Mouse (Mus musculus): ENCODE results near the gene Gm9945. TPM values are rescaled to one million over a fixed set of nuclear protein-coding genes. Genes with fewer than 3 reads are reported as not detected.

Gene Gm9945
- total and polyA plus RNA-seq, 2 experiments from 2014 or later: not detected

DNA sequence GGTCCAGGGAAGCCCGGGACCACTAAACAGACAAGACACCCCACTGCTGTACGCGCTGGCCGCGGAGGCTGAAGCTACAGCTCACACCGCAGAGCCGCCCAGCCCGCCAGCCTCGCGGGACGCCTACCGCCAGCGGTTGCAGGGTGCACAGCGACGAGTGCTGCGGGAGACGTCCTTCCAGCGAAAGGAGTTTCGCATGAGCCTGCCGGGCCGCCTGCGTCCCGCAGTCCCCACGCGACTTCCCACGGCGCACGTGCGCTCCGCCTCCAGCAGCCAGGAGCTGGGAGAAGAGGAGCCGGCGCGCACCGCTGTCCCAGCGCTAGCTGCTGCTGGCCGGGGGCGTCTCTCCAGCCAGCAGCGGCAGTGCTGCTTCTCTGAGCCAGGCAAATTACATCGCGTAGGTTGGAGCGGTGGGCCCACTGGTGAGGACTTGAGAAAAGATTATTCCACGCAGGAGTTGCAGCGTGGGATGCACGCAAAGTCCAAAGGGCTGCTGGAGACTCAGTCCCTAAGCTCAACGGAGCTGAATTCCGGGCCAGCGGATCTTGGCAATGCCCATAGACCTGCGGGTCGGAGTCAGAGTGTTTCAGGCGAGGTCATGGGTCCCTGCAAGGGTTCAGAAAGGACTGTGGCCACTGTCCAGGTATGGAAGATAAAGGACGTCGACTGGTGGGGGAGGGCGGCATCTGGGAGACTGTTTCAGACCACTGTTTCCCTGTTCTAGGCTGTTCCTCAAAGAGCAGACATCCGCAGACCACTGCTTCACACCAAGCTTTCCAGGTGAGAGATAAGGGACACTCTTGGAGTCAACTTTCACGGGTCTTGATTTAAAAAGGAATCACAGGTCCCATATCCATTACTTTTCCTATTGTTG is 16.2 kb upstream of the Gm9945 start:
- no peaks in the 10 kb centered on the region for H3K9me3 ChIP-seq (replicated peaks; ENCODE audit: control insufficient read depth, low read length)
- no peaks in the 10 kb centered on the region for H3K4me1 ChIP-seq (ENCODE audit: control insufficient read depth, insufficient read depth)
- WGBS: 9% methylated on average over 53 of the region's 55 CpGs
- no peaks in the 10 kb centered on the region for H3K36me3 ChIP-seq (replicated peaks; ENCODE audit: control insufficient read depth, insufficient read depth, low read length)
- DNase-seq (ENCODE audit: low spot score) (no peak), ATAC-seq (ENCODE audit: insufficient read depth, low read depth) (peak; percentile 25; the same call in 1 of the 2 replicates)
- H3K4me2 ChIP-seq (ENCODE audit: low read depth, low read length): peak overlapping the region; percentile 67
- no peak overlapping the region for H3K27ac ChIP-seq (ENCODE audit: low read depth)
- peak overlapping the region; percentile 37 for H3K4me3 ChIP-seq (ENCODE audit: low read depth, low read length)
- peaks cover 53% of the 10 kb centered on the region for H3K27me3 ChIP-seq (ENCODE audit: control insufficient read depth, insufficient read depth, low read length)
- TF ChIP-seq CTCF (IDR thresholded peaks at IDR 0.05; ENCODE audit: low read depth): no peak
- TF ChIP-seq EP300 (IDR thresholded peaks at IDR 0.05; ENCODE audit: low read depth): no peak
- H3K9ac ChIP-seq (replicated peaks; ENCODE audit: low read depth, low read length): peak overlapping the region; percentile 26

GRCm38 (mm10) chr11:53466231-53466971 is 13.6 kb upstream of the Gm9945 start:
- ATAC-seq (ENCODE audit: insufficient read depth, low read depth): peak; percentile 45; the same call in 1 of the 2 replicates
- peaks cover 67% of the 10 kb centered on the region for H3K27me3 ChIP-seq (ENCODE audit: control insufficient read depth, insufficient read depth, low read length)
- no peaks in the 10 kb centered on the region for H3K4me1 ChIP-seq (ENCODE audit: control insufficient read depth, insufficient read depth)
- 9% methylated on average over 40 of the region's 40 CpGs for WGBS
- TF ChIP-seq EP300 (IDR thresholded peaks at IDR 0.05; ENCODE audit: low read depth): no peak
- TF ChIP-seq CTCF (IDR thresholded peaks at IDR 0.05; ENCODE audit: low read depth): peak; percentile 71
- H3K9ac ChIP-seq (replicated peaks; ENCODE audit: low read depth, low read length): 0 out of 2 replicates have a peak overlapping the region, but pooled peaks have one; percentile 14
- H3K36me3 ChIP-seq (replicated peaks; ENCODE audit: control insufficient read depth, insufficient read depth, low read length): no peaks in the 10 kb centered on the region
- DNase-seq (ENCODE audit: low spot score): peak; percentile 48
- H3K4me3 ChIP-seq (ENCODE audit: low read depth, low read length): peak overlapping the region; percentile 25
- no peaks in the 10 kb centered on the region for H3K9me3 ChIP-seq (replicated peaks; ENCODE audit: control insufficient read depth, low read length)
- peak overlapping the region; percentile 51 for H3K4me2 ChIP-seq (ENCODE audit: low read depth, low read length)
- H3K27ac ChIP-seq (ENCODE audit: low read depth): no peak overlapping the region

GRCm38 (mm10) chr11:53469294-53469967 is 10.5 kb upstream of the Gm9945 start:
- Histone ChIP-seq H3K9ac (replicated peaks; ENCODE audit: low read depth, low read length) (no peak overlapping the region), H3K27ac (ENCODE audit: low read depth) (no peak overlapping the region), H3K9me3 (replicated peaks; ENCODE audit: control insufficient read depth, low read length) (no peaks in the 10 kb centered on the region), H3K4me2 (ENCODE audit: low read depth, low read length) (peak overlapping the region; percentile 50), H3K27me3 (ENCODE audit: control insufficient read depth, insufficient read depth, low read length) (peaks cover 51% of the 10 kb centered on the region), H3K4me1 (ENCODE audit: control insufficient read depth, insufficient read depth) (no peaks in the 10 kb centered on the region), H3K36me3 (replicated peaks; ENCODE audit: control insufficient read depth, insufficient read depth, low read length) (no peaks in the 10 kb centered on the region), H3K4me3 (ENCODE audit: low read depth, low read length) (no peak overlapping the region)
- TF ChIP-seq CTCF (IDR thresholded peaks at IDR 0.05; ENCODE audit: low read depth) (no peak), EP300 (IDR thresholded peaks at IDR 0.05; ENCODE audit: low read depth) (no peak)
- DNase-seq (ENCODE audit: low spot score) (no peak), ATAC-seq (ENCODE audit: insufficient read depth, low read depth) (no peak)
- 38% methylated on average over 16 of the region's 16 CpGs for WGBS

DNA sequence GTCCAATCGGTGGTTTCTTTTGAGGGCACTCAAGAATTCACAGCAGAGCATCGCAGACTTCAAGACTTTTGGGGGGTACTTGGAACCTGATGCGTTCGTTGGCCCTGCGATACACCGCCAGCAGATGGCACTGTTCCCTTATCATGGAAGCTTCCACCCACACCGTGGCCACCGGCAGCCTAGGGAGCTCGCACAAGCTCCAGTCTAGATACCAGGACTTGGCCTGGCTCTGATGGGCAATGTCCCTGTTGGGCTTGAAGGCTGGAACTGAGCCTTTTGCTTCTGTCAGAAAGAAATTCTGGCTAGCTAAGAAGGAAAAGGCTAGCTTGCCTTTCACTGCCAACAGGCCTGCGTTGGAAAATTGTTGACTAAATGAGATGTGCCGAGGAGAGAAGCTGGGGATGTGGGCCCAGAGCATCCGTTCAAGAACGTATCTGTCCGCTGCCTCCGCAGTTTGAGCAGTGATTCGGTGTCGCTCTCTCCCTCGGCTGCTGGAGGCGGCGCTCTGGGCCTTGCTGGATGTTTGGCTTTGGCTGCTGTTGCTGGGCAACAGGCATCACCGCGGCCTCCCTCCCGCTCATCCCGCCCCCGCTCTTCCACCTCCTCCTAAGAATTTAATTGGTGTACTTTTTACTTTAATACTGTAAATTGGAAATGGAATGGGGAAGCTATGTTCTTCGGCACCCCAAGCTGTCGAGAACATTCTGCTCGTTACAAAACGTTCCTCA is 9.8 kb upstream of the Gm9945 start, which contains the start of gene Gm9837:
TSS of gene Gm9837 (minus strand) at position 512 of the 728 bp plus-strand sequence.
- peaks cover 47% of the 10 kb centered on the region for H3K27me3 ChIP-seq (ENCODE audit: control insufficient read depth, insufficient read depth, low read length)
- ATAC-seq (ENCODE audit: insufficient read depth, low read depth) (peak; percentile 85), DNase-seq (ENCODE audit: low spot score) (peak; percentile 79)
- 2% methylated on average over 29 of the region's 29 CpGs for WGBS
- peak within 1 kb of the TSS; percentile 50 for H3K4me2 ChIP-seq (ENCODE audit: low read depth, low read length)
- H3K4me3 ChIP-seq (ENCODE audit: low read depth, low read length): peak within 1 kb of the TSS; percentile 2; the same call in 1 of the 2 replicates
- no peak within 1 kb of the TSS for H3K27ac ChIP-seq (ENCODE audit: low read depth)
- no peaks in the 10 kb centered on the region for H3K36me3 ChIP-seq (replicated peaks; ENCODE audit: control insufficient read depth, insufficient read depth, low read length)
- no peak within 1 kb of the TSS; the same call in 1 of the 2 replicates for H3K9ac ChIP-seq (replicated peaks; ENCODE audit: low read depth, low read length)
- no peaks in the 10 kb centered on the region for H3K4me1 ChIP-seq (ENCODE audit: control insufficient read depth, insufficient read depth)
- TF ChIP-seq CTCF (IDR thresholded peaks at IDR 0.05; ENCODE audit: low read depth) (peak; percentile 90), EP300 (IDR thresholded peaks at IDR 0.05; ENCODE audit: low read depth) (no peak)
- H3K9me3 ChIP-seq (replicated peaks; ENCODE audit: control insufficient read depth, low read length): no peaks in the 10 kb centered on the region

Data from heart, postnatal 0 days (tissue).